Mouse (Mus musculus) limb, embryonic 14.5 days (tissue): Measurements from ENCODE around the gene Fxyd4. TPM values are rescaled to one million over a fixed set of nuclear protein-coding genes. Genes with fewer than 3 reads are reported as not detected.

ENCODE experiments used
- ATAC-seq: fragments of 200-750 bp; cut with Nextera tagmentation; 2 replicates; pipeline ENCODE4 v1.8.0; 2017; ENCODE audit warnings: low read depth, moderate number of reproducible peaks, moderate TSS enrichment; ENCODE audit not compliant: low FRiP score
- DNase-seq: peaks from one replicate; pipeline ENCODE4 v3.0.0-alpha.2; 2015; ENCODE audit warnings: low spot score
- H3K27ac ChIP-seq: fragments of 300-500 bp; sonication (generic); replicated peaks from 2 replicates; pipeline ENCODE4 v1.5.1; 2014; ENCODE audit warnings: low read depth, mild to moderate bottlenecking, low read length, moderate library complexity, mixed read lengths
- H3K27me3 ChIP-seq: fragments of 300-500 bp; sonication (generic); 2 replicates; pipeline ENCODE4 v1.6.1; 2014; ENCODE audit warnings: low read length, mixed read lengths; ENCODE audit not compliant: control insufficient read depth, insufficient read depth
- H3K36me3 ChIP-seq: fragments of 300-500 bp; sonication (generic); 2 replicates; pipeline ENCODE4 v1.6.1; 2014; ENCODE audit warnings: mild to moderate bottlenecking, low read length, moderate library complexity, mixed read lengths; ENCODE audit not compliant: control insufficient read depth, insufficient read depth
- H3K4me1 ChIP-seq: fragments of 300-500 bp; sonication (generic); 2 replicates; pipeline ENCODE4 v1.6.1; 2014; ENCODE audit warnings: antibody characterized with exemption, low read length, mixed read lengths; ENCODE audit not compliant: control insufficient read depth, insufficient read depth
- H3K4me2 ChIP-seq: fragments of 300-500 bp; sonication (generic); replicated peaks from 2 replicates; pipeline ENCODE4 v1.6.1; 2014; ENCODE audit warnings: low read depth, mild to moderate bottlenecking, low read length, moderate library complexity; ENCODE audit not compliant: severe bottlenecking
- H3K4me3 ChIP-seq: fragments of 300-500 bp; sonication (generic); replicated peaks from 2 replicates; pipeline ENCODE4 v1.5.1; 2014; ENCODE audit warnings: low read length
- H3K9ac ChIP-seq: fragments of 300-500 bp; sonication (generic); 2 replicates; pipeline ENCODE4 v1.6.1; 2014; ENCODE audit warnings: mild to moderate bottlenecking, low read depth, low read length, moderate library complexity; ENCODE audit not compliant: severe bottlenecking
- H3K9me3 ChIP-seq: fragments of 300-500 bp; sonication (generic); 2 replicates; pipeline ENCODE4 v1.6.1; 2016; ENCODE audit warnings: low read length; ENCODE audit not compliant: control insufficient read depth
- POLR2A ChIP-seq: fragments of 200-500 bp; IDR thresholded peaks from 2 replicates; pipeline ENCODE4 v1.8.0; 2012; ENCODE audit warnings: inconsistent platforms, mild to moderate bottlenecking, moderate library complexity, borderline replicate concordance; ENCODE audit not compliant: insufficient read depth, insufficient read length; ENCODE audit errors: extremely low read depth
- WGBS: fragments of 180-500 bp; shearing (Covaris S2); extraction: QIAGEN DNeasy Blood & Tissue Kit; methylation state at CpG from one replicate; pipeline ENCODE4 v1.1.7; 2014; 5-methylcytosine and 5-hydroxymethylcytosine counted together
- polyA plus RNA-seq, 2 experiments: library from polyadenylated mRNA; depleted of rRNA in 1 of 2; stranded (reverse) in 1 of 2; unstranded in 1 of 2; fragments of >200 nt; fragmentation: Nextera tagmentation in 1 of 2; extraction: Ambion mirVana in 1 of 2; gene quantifications; 2 replicates each; pipeline versions ENCODE4 v1.2.1 to v1.2.3; 2012 to 2014

The Fxyd4 gene
- polyA plus RNA-seq, 2 experiments: 1.4 TPM; not detected in 1

GRCm38 (mm10) chr6:117935681-117936612 lies 1.5 kb downstream of the Fxyd4 start:
- Histone ChIP-seq H3K9me3 (no peaks in the 10 kb centered on the region), H3K4me3 (no peak overlapping the region), H3K27me3 (no peaks in the 10 kb centered on the region), H3K36me3 (no peaks in the 10 kb centered on the region), H3K4me1 (no peaks in the 10 kb centered on the region), H3K27ac (no peak overlapping the region), H3K9ac (no peak overlapping the region), H3K4me2 (no peak overlapping the region)
- ATAC-seq: no peak
- TF ChIP-seq POLR2A: no peak
- WGBS: 88% methylated on average over 14 of the region's 14 CpGs
- no peak for DNase-seq

DNA sequence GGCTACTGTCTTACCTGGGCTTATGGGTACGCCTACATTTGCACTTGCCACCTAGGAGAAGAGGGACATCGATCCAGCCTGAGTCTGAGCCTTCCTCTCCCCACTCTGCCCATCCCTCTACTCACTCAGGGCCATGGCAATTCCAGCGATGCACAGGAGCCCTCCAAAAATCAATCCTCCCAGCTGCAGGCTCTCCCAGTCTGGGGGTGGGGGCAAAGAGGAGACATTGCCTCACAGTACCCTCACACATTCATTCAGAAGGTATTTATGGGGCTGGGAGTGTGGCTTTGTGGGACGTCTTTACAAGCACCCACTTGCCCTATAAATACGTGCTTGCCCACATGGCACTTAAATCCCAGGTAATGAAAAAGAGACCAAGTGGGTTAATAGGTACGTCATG lies 3.2 kb downstream of the Fxyd4 start:
- Histone ChIP-seq H3K27me3 (no peaks in the 10 kb centered on the region), H3K27ac (no peak overlapping the region), H3K4me1 (no peaks in the 10 kb centered on the region), H3K9ac (no peak overlapping the region), H3K4me3 (no peak overlapping the region), H3K36me3 (peaks cover 8% of the 10 kb centered on the region), H3K4me2 (no peak overlapping the region), H3K9me3 (no peaks in the 10 kb centered on the region)
- ATAC-seq (no peak), DNase-seq (no peak)
- TF ChIP-seq POLR2A: no peak
- WGBS: 49% methylated on average over 6 of the region's 6 CpGs

- Histone ChIP-seq H3K4me1 (no peaks in the 10 kb centered on the region), H3K36me3 (peaks cover 26% of the 10 kb centered on the region), H3K9ac (no peak overlapping the region), H3K4me3 (no peak overlapping the region), H3K9me3 (no peaks in the 10 kb centered on the region), H3K4me2 (no peak overlapping the region), H3K27me3 (no peaks in the 10 kb centered on the region), H3K27ac (no peak overlapping the region)
- DNase-seq (no peak), ATAC-seq (no peak)
- no peak for TF ChIP-seq POLR2A
- WGBS: 55% methylated on average over 11 of the region's 11 CpGs
Measured at GRCm38 (mm10) chr6:117932325-117933051, 5.0 kb downstream of the Fxyd4 start.

DNA sequence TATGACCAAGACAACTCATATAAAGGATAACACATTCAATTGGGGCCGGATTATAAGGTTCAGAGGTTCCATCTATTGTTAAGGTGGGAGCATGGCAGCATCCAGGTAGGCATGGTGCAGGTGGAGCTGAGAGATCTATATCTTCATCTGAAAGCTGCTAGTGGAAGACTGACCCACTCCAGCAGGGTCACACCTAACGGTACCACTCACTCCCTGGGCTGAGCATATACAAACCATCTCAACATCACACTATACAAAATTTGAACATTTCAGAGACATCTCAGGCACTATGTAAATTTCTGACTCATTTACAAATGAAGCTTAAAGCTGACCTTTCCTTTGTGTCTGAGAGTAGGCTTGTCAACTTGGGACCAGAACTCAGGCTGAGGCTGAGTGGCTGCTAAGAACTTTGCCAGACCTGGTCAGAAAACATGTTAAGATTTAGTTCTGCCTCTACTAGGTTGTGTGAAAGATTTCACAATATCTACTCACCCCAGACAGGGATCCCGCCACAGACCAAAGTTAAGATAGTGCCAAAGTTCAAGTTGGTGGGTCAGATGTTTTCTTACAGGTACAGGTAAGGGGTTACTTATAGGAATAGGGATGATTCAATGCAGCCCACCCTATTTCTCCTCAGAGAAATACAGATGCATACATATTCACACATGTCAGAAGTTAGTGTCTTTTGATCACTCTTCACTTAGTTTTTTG lies 7.4 kb downstream of the Fxyd4 start:
- peaks cover 44% of the 10 kb centered on the region for H3K36me3 ChIP-seq
- H3K27ac ChIP-seq: no peak overlapping the region
- no peak for DNase-seq

GRCm38 (mm10) chr6:117928746-117929145 lies 8.7 kb downstream of the Fxyd4 start:
- Histone ChIP-seq H3K4me3 (no peak overlapping the region), H3K36me3 (peaks cover 44% of the 10 kb centered on the region), H3K27me3 (no peaks in the 10 kb centered on the region), H3K9me3 (no peaks in the 10 kb centered on the region), H3K4me2 (no peak overlapping the region), H3K9ac (no peak overlapping the region), H3K27ac (no peak overlapping the region), H3K4me1 (no peaks in the 10 kb centered on the region)
- no peak for TF ChIP-seq POLR2A
- no peak for ATAC-seq
- WGBS: 89% methylated on average over 5 of the region's 5 CpGs
- DNase-seq: no peak

More for the DNA sequence above, 7.4 kb downstream of the Fxyd4 start:
- Histone ChIP-seq H3K27me3 (no peaks in the 10 kb centered on the region), H3K9me3 (no peaks in the 10 kb centered on the region), H3K4me2 (no peak overlapping the region), H3K9ac (no peak overlapping the region), H3K4me1 (no peaks in the 10 kb centered on the region), H3K4me3 (no peak overlapping the region)
- no peak for ATAC-seq
- 92% methylated on average over 3 of the region's 3 CpGs for WGBS
- no peak for TF ChIP-seq POLR2A
